Mouse (Mus musculus) hindbrain, embryonic 14.5 days (tissue): ENCODE data around the gene Gm7347. TPM values are rescaled to one million over a fixed set of nuclear protein-coding genes. Genes with fewer than 3 reads are reported as not detected.
"Not testable (repeated sequence)": the region's sequence is repeated elsewhere in the genome, so short reads cannot be mapped to it uniquely, and the experiment has no call there.

Experiments
- ATAC-seq: fragments of 200-750 bp; cut with Nextera tagmentation; 2 replicates; pipeline ENCODE4 v1.8.0; 2017; ENCODE audit warnings: moderate number of reproducible peaks, mild to moderate bottlenecking, moderate TSS enrichment, moderate library complexity; ENCODE audit not compliant: low FRiP score
- DNase-seq: peaks from one replicate; pipeline ENCODE4 v3.0.0-alpha.2; 2015; ENCODE audit warnings: low spot score
- H3K27ac ChIP-seq: fragments of 300-500 bp; sonication (generic); 2 replicates; pipeline ENCODE4 v1.5.1; 2014; ENCODE audit warnings: mild to moderate bottlenecking, moderate library complexity
- H3K27me3 ChIP-seq: fragments of 300-500 bp; sonication (generic); 2 replicates; pipeline ENCODE4 v1.6.1; 2014; ENCODE audit warnings: mild to moderate bottlenecking, low read length, mixed read lengths; ENCODE audit not compliant: control insufficient read depth, insufficient read depth
- H3K36me3 ChIP-seq: fragments of 300-500 bp; sonication (generic); replicated peaks from 2 replicates; pipeline ENCODE4 v1.6.1; 2014; ENCODE audit not compliant: control insufficient read depth, insufficient read depth
- H3K4me1 ChIP-seq: fragments of 300-500 bp; sonication (generic); replicated peaks from 2 replicates; pipeline ENCODE4 v1.6.1; 2014; ENCODE audit warnings: antibody characterized with exemption, low read length, mixed read lengths; ENCODE audit not compliant: control insufficient read depth, insufficient read depth
- H3K4me2 ChIP-seq: fragments of 300-500 bp; sonication (generic); replicated peaks from 2 replicates; pipeline ENCODE4 v1.6.1; 2014; ENCODE audit warnings: mild to moderate bottlenecking, moderate library complexity
- H3K4me3 ChIP-seq: fragments of 300-500 bp; sonication (generic); replicated peaks from 2 replicates; pipeline ENCODE4 v1.5.1; 2014; ENCODE audit warnings: mild to moderate bottlenecking, low read length
- H3K9ac ChIP-seq: fragments of 300-500 bp; sonication (generic); 2 replicates; pipeline ENCODE4 v1.6.1; 2014
- H3K9me3 ChIP-seq: fragments of 300-500 bp; sonication (generic); 2 replicates; pipeline ENCODE4 v1.6.1; 2016; ENCODE audit warnings: low read length; ENCODE audit not compliant: control insufficient read depth
- WGBS: fragments of 180-500 bp; shearing (Covaris S2); extraction: QIAGEN DNeasy Blood & Tissue Kit; methylation state at CpG from one replicate; pipeline ENCODE4 v1.1.7; 2014; 5-methylcytosine and 5-hydroxymethylcytosine counted together
- polyA plus RNA-seq: library from polyadenylated mRNA; unstranded; fragments of >200 nt; fragmentation: Nextera tagmentation; extraction: Ambion mirVana; gene quantifications from 2 replicates; pipeline ENCODE4 v1.2.1, GENCODE M21; 2014

The Gm7347 gene
- polyA plus RNA-seq, 1 experiment from 2014 or later = 0.20 TPM

GRCm38 (mm10) chr5:26004698-26005097 lies 53.7 kb downstream of the Gm7347 start, which contains the start of gene Gm1979:
Gm1979 (minus strand) TSS chr5:26004798.
- not testable (repeated sequence) for ATAC-seq, DNase-seq, H3K27ac ChIP-seq

More at GRCm38 (mm10) chr5:26004698-26005097, 53.7 kb downstream of the Gm7347 start, which contains the start of gene Gm1979:
- H3K36me3 ChIP-seq, H3K4me2 ChIP-seq, H3K4me1 ChIP-seq, H3K4me3 ChIP-seq, H3K9me3 ChIP-seq, H3K27me3 ChIP-seq, H3K9ac ChIP-seq: not testable (repeated sequence)
- WGBS = 89% methylated on average over 1 of the region's 2 CpGs

Other genes starting within 250 kb of the Gm7347 start
- 0.18 TPM in 1 of 2 replicates, not detected in the other for gene Gm21663, start 116.2 kb downstream of the Gm7347 start, polyA plus RNA-seq
- gene Gm21671, start 104.2 kb downstream of the Gm7347 start, polyA plus RNA-seq = 0.10 and 0.32 TPM in 2 replicates
- 0.22 and 0.31 TPM in 2 replicates for gene Gm21680, start 85.9 kb downstream of the Gm7347 start, polyA plus RNA-seq
- 0.41 TPM in 1 of 2 replicates, not detected in the other for gene Gm21698, start 69.9 kb downstream of the Gm7347 start, polyA plus RNA-seq
- 0.29 and 0.37 TPM in 2 replicates for gene Gm1979, start 53.8 kb downstream of the Gm7347 start, polyA plus RNA-seq
- 0.12 TPM in 1 of 2 replicates, not detected in the other for gene Gm5862, start 35.7 kb downstream of the Gm7347 start, polyA plus RNA-seq
- 0.20 and 0.29 TPM in 2 replicates for gene Speer4a, start 19.0 kb downstream of the Gm7347 start, polyA plus RNA-seq
- not detected in 2 replicates for gene Gm10471, start 30.7 kb upstream of the Gm7347 start, polyA plus RNA-seq
- 0.12 and 0.17 TPM in 2 replicates for gene 5031410I06Rik, start 46.8 kb upstream of the Gm7347 start, polyA plus RNA-seq
- gene Gm10220, start 62.8 kb upstream of the Gm7347 start, polyA plus RNA-seq = not detected in 2 replicates
- 0.50 and 0.56 TPM in 2 replicates for gene Gm7361, start 199.1 kb upstream of the Gm7347 start, polyA plus RNA-seq